Mouse (Mus musculus) fibroblast of lung, adult 2 months (primary cell): ENCODE measurements around the gene Otulinl.

Experiments used
- DNase-seq: peaks from one replicate; pipeline ENCODE4 v3.0.0-alpha.2; 2011; ENCODE audit warnings: low read depth

Gene Otulinl

GRCm38 (mm10) chr15:27680997-27681396, 382 bp downstream of the Otulinl start:
- no peak for DNase-seq

GRCm38 (mm10) chr15:27678511-27678910, 2.9 kb downstream of the Otulinl start:
- no peak for DNase-seq

GRCm38 (mm10) chr15:27677801-27678200, 3.6 kb downstream of the Otulinl start:
- DNase-seq: no peak

- DNase-seq: no peak
Observed at GRCm38 (mm10) chr15:27676211-27676610, 5.2 kb downstream of the Otulinl start.

- no peak for DNase-seq
Observed at GRCm38 (mm10) chr15:27675122-27675521, 6.3 kb downstream of the Otulinl start.

GRCm38 (mm10) chr15:27674041-27674440, 7.3 kb downstream of the Otulinl start:
- no peak for DNase-seq

GRCm38 (mm10) chr15:27673151-27673550, 8.2 kb downstream of the Otulinl start:
- DNase-seq: no peak

GRCm38 (mm10) chr15:27672259-27672658, 9.1 kb downstream of the Otulinl start:
- no peak for DNase-seq

- no peak for DNase-seq
Observed at GRCm38 (mm10) chr15:27671612-27672245, 9.7 kb downstream of the Otulinl start.

GRCm38 (mm10) chr15:27670708-27671107, 10.7 kb downstream of the Otulinl start:
- DNase-seq: no peak

GRCm38 (mm10) chr15:27669931-27670411, 11.4 kb downstream of the Otulinl start:
- no peak for DNase-seq

- no peak for DNase-seq
Observed at GRCm38 (mm10) chr15:27669276-27669675, 12.1 kb downstream of the Otulinl start.

- no peak for DNase-seq
Observed at GRCm38 (mm10) chr15:27668557-27668956, 12.8 kb downstream of the Otulinl start.

- DNase-seq: no peak
Observed at GRCm38 (mm10) chr15:27668001-27668461, 13.3 kb downstream of the Otulinl start.

GRCm38 (mm10) chr15:27666911-27667539, 14.4 kb downstream of the Otulinl start:
- no peak for DNase-seq

- no peak for DNase-seq
Observed at GRCm38 (mm10) chr15:27665392-27665911, 15.9 kb downstream of the Otulinl start.

- no peak for DNase-seq
Observed at GRCm38 (mm10) chr15:27664126-27664525, 17.3 kb downstream of the Otulinl start.

GRCm38 (mm10) chr15:27662699-27663098, 18.7 kb downstream of the Otulinl start:
- DNase-seq: no peak

- no peak for DNase-seq
Observed at GRCm38 (mm10) chr15:27661696-27662095, 19.7 kb downstream of the Otulinl start.

- no peak for DNase-seq
Observed at GRCm38 (mm10) chr15:27659592-27660244, 21.7 kb downstream of the Otulinl start.

GRCm38 (mm10) chr15:27659143-27659542, 22.2 kb downstream of the Otulinl start:
- DNase-seq: no peak

GRCm38 (mm10) chr15:27658356-27658755, 23.0 kb downstream of the Otulinl start:
- DNase-seq: no peak

- no peak for DNase-seq
Observed at GRCm38 (mm10) chr15:27657866-27658265, 23.5 kb downstream of the Otulinl start.
